Mouse (Mus musculus): ENCODE data around the gene Pdk4. TPM values are rescaled to one million over a fixed set of nuclear protein-coding genes. Genes with fewer than 3 reads are reported as not detected.

Pdk4 gene
- polyA plus RNA-seq, 1 experiment from 2014 or later, result 2.2 TPM

DNA sequence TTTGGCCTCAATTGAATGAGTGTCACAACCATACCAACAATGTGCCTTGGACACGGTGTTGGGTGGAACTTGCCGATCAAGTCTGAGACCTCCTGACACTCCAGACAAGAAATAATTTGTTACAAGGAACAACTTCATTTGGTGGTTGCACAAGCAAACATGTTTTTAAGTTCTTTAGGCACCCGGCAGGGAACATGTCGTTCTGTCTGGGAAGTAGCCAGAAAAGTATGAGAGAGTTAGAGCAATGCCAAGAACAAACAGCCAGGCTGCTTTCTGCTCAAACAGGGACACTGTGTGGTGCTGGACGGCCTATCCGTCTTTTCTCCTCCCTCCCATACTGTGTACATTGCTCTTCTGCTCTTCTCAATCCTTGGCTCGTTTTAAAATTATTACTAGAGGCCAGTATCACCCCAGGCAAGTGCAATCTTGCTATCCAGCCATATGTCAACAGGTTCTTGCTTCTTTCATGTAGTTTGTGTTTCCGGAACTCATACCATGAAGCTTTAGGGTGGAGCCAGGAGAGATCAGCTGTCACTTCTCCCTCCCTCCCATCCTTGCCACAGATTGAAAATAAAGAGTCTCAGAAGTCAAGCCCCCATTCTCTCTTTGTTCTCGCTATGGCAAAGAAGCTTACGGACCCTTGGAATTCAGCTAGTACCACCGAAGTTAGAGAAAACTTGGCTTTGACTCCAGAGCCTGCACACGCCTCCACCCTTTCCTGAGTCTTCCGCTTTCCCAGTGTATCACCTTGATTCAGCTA, 52.8 kb downstream of the Pdk4 start:
- peak overlapping the region; percentile 54 for H3K27ac ChIP-seq
- no peaks in the 10 kb centered on the region for H3K36me3 ChIP-seq
- peak overlapping the region; percentile 31 for H3K4me2 ChIP-seq
- no peak for ATAC-seq (ENCODE audit: insufficient number of reproducible peaks, low FRiP score, low TSS enrichment, low read depth)
- H3K4me3 ChIP-seq, result no peak overlapping the region
- H3K9ac ChIP-seq, result no peak overlapping the region
- peaks cover 12% of the 10 kb centered on the region for H3K4me1 ChIP-seq
- WGBS, result 17% methylated on average over 13 of the region's 13 CpGs
- H3K27me3 ChIP-seq, result no peaks in the 10 kb centered on the region
- no peaks in the 10 kb centered on the region for H3K9me3 ChIP-seq

DNA sequence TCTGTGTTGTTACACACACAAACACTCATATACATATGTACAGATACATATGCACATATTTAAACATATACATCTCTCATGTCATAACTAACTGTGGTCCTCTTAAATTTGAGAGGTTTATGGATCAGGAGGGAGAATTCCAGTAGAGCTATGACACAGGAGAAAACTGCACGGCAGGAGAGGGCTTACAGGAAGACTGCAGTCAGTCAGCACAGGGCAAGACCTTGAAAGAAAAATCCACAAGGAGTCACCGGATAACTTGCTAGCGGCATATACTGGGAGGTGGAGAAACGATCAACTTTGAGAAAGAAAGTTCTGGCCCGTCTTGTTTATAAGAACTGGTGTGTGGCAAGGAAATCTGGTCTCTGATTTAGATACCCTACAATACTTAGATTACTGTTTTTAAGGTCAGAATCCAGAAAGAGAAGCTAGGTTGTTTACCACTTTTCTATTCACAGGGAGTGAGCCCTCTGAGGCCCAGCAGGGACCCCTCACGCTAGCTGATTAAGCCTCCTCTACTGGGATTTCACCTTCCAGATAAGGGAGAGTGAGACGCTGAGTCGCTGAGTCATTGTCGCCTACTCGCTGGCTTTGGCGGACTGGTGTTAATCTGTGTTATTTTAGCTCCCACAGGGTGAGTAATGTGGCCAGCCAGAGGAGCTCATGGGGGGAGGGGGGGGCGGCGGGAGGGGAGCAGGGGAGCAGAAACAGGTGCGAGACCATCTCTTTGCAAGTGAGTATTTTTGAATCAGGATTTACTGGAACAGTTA, 53.6 kb downstream of the Pdk4 start:
- Histone ChIP-seq H3K27me3 (no peaks in the 10 kb centered on the region), H3K27ac (no peak overlapping the region), H3K9ac (no peak overlapping the region), H3K36me3 (no peaks in the 10 kb centered on the region), H3K9me3 (no peaks in the 10 kb centered on the region), H3K4me1 (peaks cover 12% of the 10 kb centered on the region), H3K4me2 (peak overlapping the region; percentile 31), H3K4me3 (no peak overlapping the region)
- no peak for ATAC-seq (ENCODE audit: insufficient number of reproducible peaks, low FRiP score, low TSS enrichment, low read depth)
- WGBS, result 8% methylated on average over 13 of the region's 14 CpGs

DNA sequence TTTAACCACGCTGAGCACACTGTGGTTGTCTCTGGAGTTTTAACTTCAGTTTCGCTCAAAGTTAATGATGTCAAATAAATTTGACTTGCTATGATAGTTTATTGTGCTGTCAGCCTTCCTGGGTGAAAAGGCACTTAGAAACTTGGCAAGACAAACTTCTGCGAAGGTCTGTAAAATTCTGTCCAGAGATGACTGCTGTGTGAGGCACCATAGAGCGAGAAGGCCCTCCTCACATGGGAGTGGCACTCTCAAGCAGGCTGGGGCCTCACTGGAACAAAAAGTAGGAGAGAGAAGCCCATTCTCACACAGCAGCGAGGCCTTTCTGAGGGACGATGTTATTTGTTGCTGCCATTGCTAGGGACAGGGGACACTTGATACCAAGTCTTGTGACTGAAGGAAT, 54.9 kb downstream of the Pdk4 start:
- H3K9me3 ChIP-seq, result no peaks in the 10 kb centered on the region
- H3K4me2 ChIP-seq, result no peak overlapping the region
- no peak overlapping the region for H3K4me3 ChIP-seq
- no peaks in the 10 kb centered on the region for H3K36me3 ChIP-seq
- 76% methylated on average over 6 of the region's 6 CpGs for WGBS
- no peak for ATAC-seq (ENCODE audit: insufficient number of reproducible peaks, low FRiP score, low TSS enrichment, low read depth)
- H3K27me3 ChIP-seq, result no peaks in the 10 kb centered on the region
- peaks cover 12% of the 10 kb centered on the region for H3K4me1 ChIP-seq
- no peak overlapping the region for H3K9ac ChIP-seq
- no peak overlapping the region for H3K27ac ChIP-seq

DNA sequence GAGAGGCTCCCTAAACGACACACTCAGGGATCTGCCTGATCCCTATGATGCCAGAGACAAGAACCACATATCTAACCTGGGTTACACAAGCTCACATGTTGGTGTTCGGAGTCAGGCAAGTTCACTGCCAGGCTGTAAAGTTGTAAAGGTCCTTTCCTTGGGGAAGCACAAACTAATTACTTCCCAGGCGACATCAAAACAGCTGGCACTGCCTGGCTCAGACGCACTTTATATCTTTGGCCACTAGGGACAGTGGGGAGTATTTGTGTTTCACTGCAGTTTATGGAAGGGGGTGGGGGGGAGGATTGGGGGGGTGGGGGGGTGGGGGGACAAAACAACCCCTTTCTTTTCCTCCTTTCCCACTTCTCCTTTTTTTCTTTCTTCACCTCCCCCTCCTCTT, 58.4 kb downstream of the Pdk4 start:
- Histone ChIP-seq H3K4me3 (no peak overlapping the region), H3K9me3 (no peaks in the 10 kb centered on the region), H3K9ac (no peak overlapping the region), H3K36me3 (no peaks in the 10 kb centered on the region), H3K27ac (no peak overlapping the region), H3K27me3 (no peaks in the 10 kb centered on the region), H3K4me1 (peaks cover 2% of the 10 kb centered on the region), H3K4me2 (no peak overlapping the region)
- 30% methylated on average over 4 of the region's 4 CpGs for WGBS
- ATAC-seq (ENCODE audit: insufficient number of reproducible peaks, low FRiP score, low TSS enrichment, low read depth), result no peak

DNA sequence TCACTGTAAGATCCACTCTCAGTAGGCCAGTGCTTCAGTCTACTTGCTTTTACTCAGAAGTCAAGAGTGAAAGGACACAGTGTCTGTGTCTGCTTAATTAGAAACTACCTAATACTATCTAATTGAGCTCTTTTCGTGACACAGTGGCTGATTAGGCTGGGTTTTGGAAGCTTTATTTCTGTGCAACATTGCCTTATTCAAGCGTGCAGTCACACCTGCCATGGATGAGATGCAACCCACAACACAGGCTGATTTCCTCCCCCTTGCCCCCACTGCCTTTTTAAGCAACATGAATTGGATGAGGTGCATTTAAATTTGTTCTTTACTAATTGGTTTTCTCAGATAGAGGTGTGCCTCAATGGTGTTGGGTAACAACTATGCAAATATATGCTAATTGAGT, 62.2 kb downstream of the Pdk4 start:
- H3K27me3 ChIP-seq, result no peaks in the 10 kb centered on the region
- no peak overlapping the region for H3K9ac ChIP-seq
- WGBS, result 86% methylated on average over 2 of the region's 2 CpGs
- no peaks in the 10 kb centered on the region for H3K9me3 ChIP-seq
- H3K36me3 ChIP-seq, result no peaks in the 10 kb centered on the region
- ATAC-seq (ENCODE audit: insufficient number of reproducible peaks, low FRiP score, low TSS enrichment, low read depth), result no peak
- H3K4me2 ChIP-seq, result no peak overlapping the region
- H3K4me3 ChIP-seq, result no peak overlapping the region
- no peaks in the 10 kb centered on the region for H3K4me1 ChIP-seq
- no peak overlapping the region for H3K27ac ChIP-seq

Other genes with a start within 250 kb of the Pdk4 start
- 10.1 and 11.8 TPM in 2 replicates for gene Pon3, start 240.0 kb downstream of the Pdk4 start, polyA plus RNA-seq (2015; fragmentation: Nextera tagmentation; extraction: Ambion mirVana)
- 57.7 and 58.2 TPM in 2 replicates for gene Pon2, start 197.9 kb downstream of the Pdk4 start, polyA plus RNA-seq (2015; fragmentation: Nextera tagmentation; extraction: Ambion mirVana)
- 21.3 and 28.5 TPM in 2 replicates for gene Asb4, start 112.9 kb downstream of the Pdk4 start, polyA plus RNA-seq (2015; fragmentation: Nextera tagmentation; extraction: Ambion mirVana)
- 8.6 and 15.0 TPM in 2 replicates for gene Dync1i1, start 229.3 kb upstream of the Pdk4 start, polyA plus RNA-seq (2015; fragmentation: Nextera tagmentation; extraction: Ambion mirVana)

Measured in limb, embryonic 15.5 days (tissue).